Mouse (Mus musculus): Measurements from ENCODE around the gene Mmaa. TPM values are rescaled to one million over a fixed set of nuclear protein-coding genes. Genes with fewer than 3 reads are reported as not detected.

Mmaa gene
- polyA plus RNA-seq, 1 experiment from 2014 or later = 15.0 TPM

DNA sequence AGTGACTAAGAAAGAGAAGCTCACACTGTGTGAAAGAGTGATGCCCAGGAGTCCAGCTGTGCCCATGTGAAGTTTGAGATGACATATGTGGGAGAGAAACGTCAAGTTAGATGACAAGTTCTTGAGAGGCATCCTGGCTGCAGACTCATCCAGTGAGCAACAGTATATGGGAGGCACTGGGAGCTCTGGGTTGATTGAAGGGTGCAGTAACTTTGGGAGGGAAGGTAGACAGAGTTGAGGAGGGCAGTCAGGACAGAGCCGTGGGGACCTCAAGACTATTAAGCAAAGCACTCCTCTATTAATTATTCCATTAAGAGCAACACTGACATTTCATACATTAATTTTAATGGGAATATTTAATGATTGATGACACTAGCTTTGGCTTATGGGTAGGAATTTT lies 35.0 kb upstream of the Mmaa start:
- no peak for ATAC-seq (ENCODE audit: insufficient number of reproducible peaks, insufficient read depth, low FRiP score, low read depth)
- WGBS = 78% methylated on average over 2 of the region's 2 CpGs
- no peaks in the 10 kb centered on the region for H3K36me3 ChIP-seq (ENCODE audit: control insufficient read depth, insufficient read depth, low read length)
- no peak overlapping the region for H3K4me3 ChIP-seq (ENCODE audit: control insufficient read depth in 1 of 2, insufficient read depth in 1 of 2, low read depth in 1 of 2, low read length in 2 of 2)
- H3K9me3 ChIP-seq (ENCODE audit: control insufficient read depth, low read length) = 0 out of 2 replicates have a peak, but pooled peaks cover 5% of the 10 kb centered on the region
- H3K27me3 ChIP-seq (ENCODE audit: control insufficient read depth, insufficient read depth, low read length) = no peaks in the 10 kb centered on the region
- no peak overlapping the region for H3K9ac ChIP-seq (ENCODE audit: low read length)
- H3K4me1 ChIP-seq (ENCODE audit: control insufficient read depth in 2 of 2, insufficient read depth in 2 of 2, low read length in 2 of 2) = peaks cover 0 to 7% of the 10 kb centered on the region in 2 experiments; a peak in 1 of 4 replicates
- H3K4me2 ChIP-seq (ENCODE audit: low read length) = no peak overlapping the region
- no peak overlapping the region for H3K27ac ChIP-seq (replicated peaks in 1 of 2; ENCODE audit: control insufficient read depth in 1 of 2, insufficient read depth in 1 of 2, low read depth in 2 of 2, low read length in 2 of 2)

DNA sequence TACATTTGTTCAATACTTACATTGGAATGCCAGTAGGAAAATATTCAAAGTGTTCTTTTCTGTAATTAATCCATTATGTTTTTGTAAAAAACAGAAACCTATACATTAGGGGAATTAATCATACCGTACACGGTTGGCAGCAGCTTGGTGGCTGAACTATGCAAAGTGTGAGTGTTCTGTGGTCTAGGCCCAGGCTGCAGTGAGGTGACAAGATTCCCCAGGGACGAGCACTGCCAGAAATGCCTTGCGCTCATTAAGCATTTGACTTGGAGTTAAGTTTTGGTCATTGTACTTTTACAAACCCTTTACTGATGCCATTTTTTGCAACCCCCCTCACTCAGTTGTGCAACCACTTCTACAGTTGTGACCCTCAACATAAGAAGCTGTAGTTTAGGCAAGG lies 34.4 kb upstream of the Mmaa start:
- 0 out of 2 replicates have a peak, but pooled peaks cover 5% of the 10 kb centered on the region for H3K9me3 ChIP-seq (ENCODE audit: control insufficient read depth, low read length)
- no peak overlapping the region for H3K9ac ChIP-seq (ENCODE audit: low read length)
- ATAC-seq (ENCODE audit: insufficient number of reproducible peaks, insufficient read depth, low FRiP score, low read depth) = no peak
- WGBS = 81% methylated on average over 4 of the region's 4 CpGs
- no peaks in the 10 kb centered on the region for H3K36me3 ChIP-seq (ENCODE audit: control insufficient read depth, insufficient read depth, low read length)
- no peak overlapping the region for H3K4me3 ChIP-seq (ENCODE audit: control insufficient read depth in 1 of 2, insufficient read depth in 1 of 2, low read depth in 1 of 2, low read length in 2 of 2)
- H3K4me1 ChIP-seq (ENCODE audit: control insufficient read depth in 2 of 2, insufficient read depth in 2 of 2, low read length in 2 of 2) = peaks cover 0 to 7% of the 10 kb centered on the region in 2 experiments; a peak in 1 of 4 replicates
- H3K27ac ChIP-seq (replicated peaks in 1 of 2; ENCODE audit: control insufficient read depth in 1 of 2, insufficient read depth in 1 of 2, low read depth in 2 of 2, low read length in 2 of 2) = no peak overlapping the region
- H3K27me3 ChIP-seq (ENCODE audit: control insufficient read depth, insufficient read depth, low read length) = no peaks in the 10 kb centered on the region
- no peak overlapping the region for H3K4me2 ChIP-seq (ENCODE audit: low read length)

DNA sequence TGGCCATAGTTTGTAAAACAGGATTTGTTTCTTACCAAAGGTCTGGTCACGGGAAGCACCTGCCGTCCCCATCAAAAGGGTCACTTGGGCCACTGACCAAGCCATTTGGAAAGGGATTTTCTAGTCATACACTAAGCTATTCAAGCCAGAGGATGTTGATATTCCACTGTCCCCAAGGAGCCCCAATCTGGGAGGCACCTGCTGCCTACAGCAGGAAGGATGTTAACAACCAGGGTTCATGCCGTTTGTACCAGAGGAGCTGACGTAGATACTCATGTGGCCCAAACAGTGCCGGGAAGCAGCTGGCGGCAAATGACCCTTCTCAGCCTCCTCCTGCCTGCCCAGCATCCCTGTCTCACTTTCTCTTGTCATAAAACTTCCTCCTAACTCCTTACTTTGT lies 30.8 kb upstream of the Mmaa start:
- Histone ChIP-seq H3K4me1 (ENCODE audit: control insufficient read depth in 2 of 2, insufficient read depth in 2 of 2, low read length in 2 of 2) (peaks cover 0 to 2% of the 10 kb centered on the region in 2 experiments; a peak in 3 of 4 replicates), H3K4me2 (ENCODE audit: low read length) (no peak overlapping the region), H3K27me3 (ENCODE audit: control insufficient read depth, insufficient read depth, low read length) (no peaks in the 10 kb centered on the region), H3K4me3 (ENCODE audit: control insufficient read depth in 1 of 2, insufficient read depth in 1 of 2, low read depth in 1 of 2, low read length in 2 of 2) (no peak overlapping the region), H3K9me3 (ENCODE audit: control insufficient read depth, low read length) (no peaks in the 10 kb centered on the region), H3K36me3 (ENCODE audit: control insufficient read depth, insufficient read depth, low read length) (no peaks in the 10 kb centered on the region), H3K9ac (ENCODE audit: low read length) (no peak overlapping the region), H3K27ac (replicated peaks in 1 of 2; ENCODE audit: control insufficient read depth in 1 of 2, insufficient read depth in 1 of 2, low read depth in 2 of 2, low read length in 2 of 2) (no peak overlapping the region)
- no peak for ATAC-seq (ENCODE audit: insufficient number of reproducible peaks, insufficient read depth, low FRiP score, low read depth)
- WGBS = 71% methylated on average over 6 of the region's 6 CpGs

DNA sequence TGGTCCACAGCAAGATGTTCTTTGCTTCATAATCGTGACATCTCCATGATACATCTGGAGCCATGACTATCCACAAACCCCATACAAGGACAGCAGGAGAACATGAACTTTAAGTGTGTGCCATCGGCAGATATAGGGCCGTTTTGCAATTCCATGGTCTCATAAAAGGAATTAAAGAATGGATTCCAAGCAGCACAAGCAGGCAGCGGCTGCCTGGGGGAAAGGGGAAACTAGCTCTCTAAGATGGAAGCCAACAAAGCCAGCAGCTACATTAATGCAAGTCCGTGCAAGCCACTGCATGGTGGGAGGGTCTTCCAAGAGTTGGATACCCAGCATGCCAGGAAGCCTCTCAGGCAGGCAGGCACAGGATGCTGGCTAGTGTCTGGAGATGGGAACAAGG lies 30.2 kb upstream of the Mmaa start:
- 77% methylated on average over 5 of the region's 5 CpGs for WGBS
- Histone ChIP-seq H3K4me1 (ENCODE audit: control insufficient read depth in 2 of 2, insufficient read depth in 2 of 2, low read length in 2 of 2) (peaks cover 0 to 2% of the 10 kb centered on the region in 2 experiments; a peak in 3 of 4 replicates), H3K9ac (ENCODE audit: low read length) (no peak overlapping the region), H3K27me3 (ENCODE audit: control insufficient read depth, insufficient read depth, low read length) (no peaks in the 10 kb centered on the region), H3K4me3 (ENCODE audit: control insufficient read depth in 1 of 2, insufficient read depth in 1 of 2, low read depth in 1 of 2, low read length in 2 of 2) (no peak overlapping the region), H3K4me2 (ENCODE audit: low read length) (no peak overlapping the region), H3K9me3 (ENCODE audit: control insufficient read depth, low read length) (no peaks in the 10 kb centered on the region), H3K27ac (replicated peaks in 1 of 2; ENCODE audit: control insufficient read depth in 1 of 2, insufficient read depth in 1 of 2, low read depth in 2 of 2, low read length in 2 of 2) (no peak overlapping the region), H3K36me3 (ENCODE audit: control insufficient read depth, insufficient read depth, low read length) (no peaks in the 10 kb centered on the region)
- no peak for ATAC-seq (ENCODE audit: insufficient number of reproducible peaks, insufficient read depth, low FRiP score, low read depth)

DNA sequence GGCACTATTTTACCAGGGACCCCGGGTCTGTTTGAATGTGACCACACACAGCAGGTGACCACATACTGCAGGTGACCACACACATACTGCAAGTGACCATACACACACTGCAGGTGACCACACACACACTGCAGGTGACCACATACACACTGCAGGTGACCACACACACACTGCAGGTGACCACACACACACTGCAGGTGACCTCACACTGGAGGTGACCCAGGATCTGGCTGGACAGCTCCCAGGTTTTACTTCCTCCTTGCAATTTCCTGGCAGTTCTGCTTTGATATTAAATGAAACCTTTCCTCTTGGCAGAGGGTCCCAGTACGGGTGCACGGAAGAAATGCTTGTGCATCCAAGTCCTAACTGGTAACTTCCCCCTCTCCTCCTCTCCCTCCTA lies 29.3 kb upstream of the Mmaa start:
- Histone ChIP-seq H3K9me3 (ENCODE audit: control insufficient read depth, low read length) (no peaks in the 10 kb centered on the region), H3K4me3 (ENCODE audit: control insufficient read depth in 1 of 2, insufficient read depth in 1 of 2, low read depth in 1 of 2, low read length in 2 of 2) (no peak overlapping the region), H3K4me1 (ENCODE audit: control insufficient read depth in 2 of 2, insufficient read depth in 2 of 2, low read length in 2 of 2) (peaks cover 0 to 2% of the 10 kb centered on the region in 2 experiments; a peak in 3 of 4 replicates), H3K9ac (ENCODE audit: low read length) (no peak overlapping the region), H3K27ac (replicated peaks in 1 of 2; ENCODE audit: control insufficient read depth in 1 of 2, insufficient read depth in 1 of 2, low read depth in 2 of 2, low read length in 2 of 2) (no peak overlapping the region), H3K4me2 (ENCODE audit: low read length) (no peak overlapping the region), H3K36me3 (ENCODE audit: control insufficient read depth, insufficient read depth, low read length) (no peaks in the 10 kb centered on the region), H3K27me3 (ENCODE audit: control insufficient read depth, insufficient read depth, low read length) (no peaks in the 10 kb centered on the region)
- 58% methylated on average over 3 of the region's 3 CpGs for WGBS
- ATAC-seq (ENCODE audit: insufficient number of reproducible peaks, insufficient read depth, low FRiP score, low read depth) = no peak

DNA sequence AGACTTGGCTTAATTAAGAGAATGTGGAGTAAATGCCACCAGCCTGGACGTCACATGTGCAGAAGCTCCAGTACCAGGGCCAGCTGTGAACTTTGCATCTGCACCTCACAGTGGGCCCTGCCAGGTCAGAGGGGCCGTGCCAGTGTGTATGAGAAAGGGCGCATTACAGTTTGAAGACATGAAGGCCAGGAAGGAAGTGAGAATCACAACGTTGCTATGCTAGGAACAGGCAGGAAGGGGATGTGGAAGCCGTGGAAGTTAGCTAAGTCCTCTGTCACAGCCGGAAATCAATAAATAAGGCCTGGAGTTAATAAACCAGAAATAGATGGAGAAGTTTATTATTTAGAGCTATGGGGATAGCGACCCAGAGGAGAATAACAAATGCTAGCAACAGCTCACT lies 28.4 kb upstream of the Mmaa start:
- Histone ChIP-seq H3K27ac (replicated peaks in 1 of 2; ENCODE audit: control insufficient read depth in 1 of 2, insufficient read depth in 1 of 2, low read depth in 2 of 2, low read length in 2 of 2) (peak overlapping the region; percentile 28 to 60; a peak in 2 of 4 replicates), H3K27me3 (ENCODE audit: control insufficient read depth, insufficient read depth, low read length) (no peaks in the 10 kb centered on the region), H3K4me2 (ENCODE audit: low read length) (no peak overlapping the region), H3K9ac (ENCODE audit: low read length) (no peak overlapping the region), H3K4me1 (ENCODE audit: control insufficient read depth in 2 of 2, insufficient read depth in 2 of 2, low read length in 2 of 2) (peaks cover 0 to 2% of the 10 kb centered on the region in 2 experiments; a peak in 3 of 4 replicates), H3K9me3 (ENCODE audit: control insufficient read depth, low read length) (no peaks in the 10 kb centered on the region), H3K36me3 (ENCODE audit: control insufficient read depth, insufficient read depth, low read length) (no peaks in the 10 kb centered on the region), H3K4me3 (ENCODE audit: control insufficient read depth in 1 of 2, insufficient read depth in 1 of 2, low read depth in 1 of 2, low read length in 2 of 2) (no peak overlapping the region)
- ATAC-seq (ENCODE audit: insufficient number of reproducible peaks, insufficient read depth, low FRiP score, low read depth) = no peak
- 63% methylated on average over 7 of the region's 7 CpGs for WGBS

DNA sequence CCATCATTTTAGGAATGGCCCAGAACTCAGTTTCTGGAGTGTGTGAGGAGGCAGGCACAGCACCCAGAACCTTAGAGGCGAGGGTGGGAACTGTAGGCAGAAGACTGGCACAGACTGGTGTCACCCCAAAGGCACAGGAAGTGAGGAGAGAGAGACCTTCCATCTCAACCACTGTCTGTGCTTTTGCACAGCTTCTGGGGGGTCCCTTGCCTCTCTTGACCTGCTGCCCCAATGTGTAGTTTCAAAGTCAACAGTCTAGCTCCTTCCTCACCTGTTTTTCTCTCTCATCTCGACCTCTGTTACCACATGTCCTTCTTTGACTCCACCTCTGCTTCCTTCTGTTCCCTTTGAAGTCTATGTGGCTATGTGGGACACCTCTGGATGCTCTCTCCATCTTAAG lies 16.1 kb upstream of the Mmaa start:
- H3K9me3 ChIP-seq (ENCODE audit: control insufficient read depth, low read length) = no peaks in the 10 kb centered on the region
- H3K36me3 ChIP-seq (ENCODE audit: control insufficient read depth, insufficient read depth, low read length) = no peaks in the 10 kb centered on the region
- no peaks in the 10 kb centered on the region for H3K4me1 ChIP-seq (ENCODE audit: control insufficient read depth in 2 of 2, insufficient read depth in 2 of 2, low read length in 2 of 2)
- H3K9ac ChIP-seq (ENCODE audit: low read length) = no peak overlapping the region
- H3K4me2 ChIP-seq (ENCODE audit: low read length) = no peak overlapping the region
- no peak overlapping the region for H3K4me3 ChIP-seq (ENCODE audit: control insufficient read depth in 1 of 2, insufficient read depth in 1 of 2, low read depth in 1 of 2, low read length in 2 of 2)
- no peak for ATAC-seq (ENCODE audit: insufficient number of reproducible peaks, insufficient read depth, low FRiP score, low read depth)
- no peak overlapping the region for H3K27ac ChIP-seq (replicated peaks in 1 of 2; ENCODE audit: control insufficient read depth in 1 of 2, insufficient read depth in 1 of 2, low read depth in 2 of 2, low read length in 2 of 2)
- H3K27me3 ChIP-seq (ENCODE audit: control insufficient read depth, insufficient read depth, low read length) = no peaks in the 10 kb centered on the region
- 65% methylated on average over 2 of the region's 2 CpGs for WGBS

DNA sequence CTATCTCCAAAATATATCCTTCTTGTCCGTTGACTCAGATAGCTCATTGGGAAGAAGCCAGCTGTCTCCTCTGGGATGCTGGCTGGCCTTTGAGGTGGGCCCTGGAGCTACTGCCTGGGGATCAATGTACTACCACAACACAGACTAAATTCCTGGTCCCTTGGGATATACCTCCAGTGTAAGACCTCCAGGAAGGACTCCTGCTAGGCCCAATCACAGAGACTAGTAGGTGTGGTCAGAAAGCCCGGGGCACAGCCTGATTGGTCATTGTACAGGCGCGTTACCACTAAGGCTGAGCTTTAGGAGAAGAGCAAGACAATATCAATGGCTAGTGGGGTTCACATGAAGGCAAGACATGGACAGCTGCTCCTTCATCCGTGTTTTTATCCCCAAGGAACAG lies 11.2 kb upstream of the Mmaa start:
- Histone ChIP-seq H3K36me3 (ENCODE audit: control insufficient read depth, insufficient read depth, low read length) (no peaks in the 10 kb centered on the region), H3K4me2 (ENCODE audit: low read length) (no peak overlapping the region), H3K9me3 (ENCODE audit: control insufficient read depth, low read length) (no peaks in the 10 kb centered on the region), H3K4me1 (ENCODE audit: control insufficient read depth in 2 of 2, insufficient read depth in 2 of 2, low read length in 2 of 2) (peaks cover 2 to 3% of the 10 kb centered on the region in 2 experiments; a peak in 1 of 4 replicates), H3K9ac (ENCODE audit: low read length) (no peak overlapping the region), H3K4me3 (ENCODE audit: control insufficient read depth in 1 of 2, insufficient read depth in 1 of 2, low read depth in 1 of 2, low read length in 2 of 2) (no peak overlapping the region), H3K27me3 (ENCODE audit: control insufficient read depth, insufficient read depth, low read length) (no peaks in the 10 kb centered on the region), H3K27ac (replicated peaks in 1 of 2; ENCODE audit: control insufficient read depth in 1 of 2, insufficient read depth in 1 of 2, low read depth in 2 of 2, low read length in 2 of 2) (no peak overlapping the region)
- WGBS = 65% methylated on average over 5 of the region's 5 CpGs
- no peak for ATAC-seq (ENCODE audit: insufficient number of reproducible peaks, insufficient read depth, low FRiP score, low read depth)
